Mouse (Mus musculus) embryonic stem cell, embryonic (primary cell): ENCODE results near the gene Myo5a.

Experiments
- CTCF ChIA-PET, 4 experiments: fragments of 300-600 bp in 2 of 4; fragments of 350-600 bp in 2 of 4; sonication (Branson Sonifier 250); formaldehyde crosslinking; loops; one replicate each; lab custom pipeline; 2022; ENCODE audit warnings: inconsistent platforms in 2 of 4; lab: Charles Lee
- POLR2A ChIA-PET, 4 experiments: fragments of 300-600 bp in 2 of 4; fragments of 350-600 bp in 2 of 4; sonication (Branson Sonifier 250); formaldehyde crosslinking; loops; one replicate each; lab custom pipeline; 2022; ENCODE audit warnings: antibody characterized with exemption in 4 of 4, inconsistent platforms in 1 of 4; lab: Charles Lee

Myo5a gene

GRCm38 (mm10) chr9:75070457-75071028 is at the start of gene Myo5a:
Gene Myo5a (plus strand): TSS chr9:75071015.
- CTCF ChIA-PET: interaction anchor here in 1 of 4 experiments (0.6 kb wide), 1 partner anchor 555 kb away, joined by 6 read pairs; no protein-coding TSS in a partner anchor
- POLR2A ChIA-PET: interaction anchor here in 2 of 4 experiments (0.7 to 3.9 kb wide), 5 partner anchors 10 to 33 kb away, joined by 3 to 40 read pairs (median 8); partner anchors contain the start of gene Arpp19 (in 1 of the 2)

GRCm38 (mm10) chr9:75022546-75022945 is 48.3 kb upstream of the Myo5a start:
- POLR2A ChIA-PET: interaction anchor here in 2 of 4 experiments (1.2 to 2.5 kb wide), 2 partner anchors 16 kb away, joined by 4 to 9 read pairs; partner anchors contain the start of gene Arpp19 (in 1 of the 2)
- CTCF ChIA-PET: interaction anchor here in 1 of 4 experiments (0.6 kb wide), 1 partner anchor 458 kb away, joined by 3 read pairs; no protein-coding TSS in a partner anchor

- CTCF ChIA-PET: interaction anchor here in 3 of 4 experiments (0.6 to 1.7 kb wide), 5 partner anchors 10 to 458 kb away, joined by 3 to 6 read pairs (median 3); no protein-coding TSS in a partner anchor
- POLR2A ChIA-PET: interaction anchor here in 3 of 4 experiments (0.8 to 2.5 kb wide), 5 partner anchors 15 to 169 kb away, joined by 3 to 9 read pairs (median 3); partner anchors contain the start of gene Arpp19 (in 1 of the 3)
Measured at GRCm38 (mm10) chr9:75023150-75023894, 47.5 kb upstream of the Myo5a start.

GRCm38 (mm10) chr9:75024089-75024488 is 46.7 kb upstream of the Myo5a start:
- ChIA-PET POLR2A (interaction anchor here in 3 of 4 experiments (0.6 to 2.5 kb wide), 6 partner anchors 14 to 170 kb away, joined by 3 to 9 read pairs (median 3); partner anchors contain the start of gene Arpp19 (in 1 of the 3)), CTCF (interaction anchor here in 3 of 4 experiments (0.9 to 1.7 kb wide), 7 partner anchors 9 to 259 kb away, joined by 3 to 6 read pairs (median 3); no protein-coding TSS in a partner anchor)

- ChIA-PET CTCF (interaction anchor here in 3 of 4 experiments (0.5 to 1.4 kb wide), 9 partner anchors 13 to 880 kb away, joined by 3 to 6 read pairs (median 5); no protein-coding TSS in a partner anchor), POLR2A (interaction anchor here in 1 of 4 experiments (0.8 to 1.0 kb wide), 2 partner anchors 116 to 196 kb away, joined by 3 read pairs; no protein-coding TSS in a partner anchor)
Measured at GRCm38 (mm10) chr9:75025689-75026088, 45.1 kb upstream of the Myo5a start.

- CTCF ChIA-PET: interaction anchor here in 1 of 4 experiments (1.0 kb wide), 1 partner anchor 9 kb away, joined by 3 read pairs; no protein-coding TSS in a partner anchor
- POLR2A ChIA-PET: no interaction called here
Measured at GRCm38 (mm10) chr9:75032408-75032807, 38.4 kb upstream of the Myo5a start.

- ChIA-PET CTCF (interaction anchor here (0.7 to 2.4 kb wide), 7 partner anchors 9 to 546 kb away, joined by 3 to 12 read pairs (median 4); no protein-coding TSS in a partner anchor), POLR2A (no interaction called here)
Measured at GRCm38 (mm10) chr9:75033141-75033540, 37.7 kb upstream of the Myo5a start.

GRCm38 (mm10) chr9:75034691-75035090 is 36.1 kb upstream of the Myo5a start:
- ChIA-PET CTCF (interaction anchor here in 3 of 4 experiments (0.5 to 2.4 kb wide), 4 partner anchors 15 to 375 kb away, joined by 3 to 12 read pairs (median 5); no protein-coding TSS in a partner anchor), POLR2A (no interaction called here)

DNA sequence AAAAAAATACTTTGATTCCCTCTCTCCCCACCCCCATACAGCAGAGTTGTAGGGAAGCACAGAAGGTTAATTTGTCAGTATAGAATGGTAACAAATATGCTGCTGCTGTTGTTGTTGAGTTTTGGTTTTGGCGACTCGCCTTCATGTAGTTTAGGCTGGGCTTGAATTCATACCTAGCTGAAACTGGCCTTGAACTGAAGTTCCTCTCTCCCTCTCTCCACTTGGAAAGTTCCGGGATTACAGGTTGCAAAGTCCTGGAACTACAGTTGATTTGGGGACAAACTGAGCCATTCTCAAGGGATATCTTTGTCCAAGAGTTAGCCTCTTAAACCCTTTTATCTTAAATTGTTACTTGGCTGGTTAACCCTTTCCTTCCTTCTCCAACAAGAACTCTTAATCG is 34.9 kb upstream of the Myo5a start:
- ChIA-PET CTCF (no interaction called here), POLR2A (interaction anchor here in 1 of 4 experiments (8.9 kb wide), 1 partner anchor 18 kb away, joined by 104 read pairs; no protein-coding TSS in a partner anchor)

GRCm38 (mm10) chr9:75037451-75038356 is 33.1 kb upstream of the Myo5a start, which contains the start of gene Arpp19:
Gene Arpp19 (plus strand): TSS chr9:75037614.
- POLR2A ChIA-PET: interaction anchor here (0.6 to 8.9 kb wide), 35 partner anchors 12 to 606 kb away, joined by 3 to 104 read pairs (median 3); partner anchors contain the start of genes Myo5a (in 1 of the 4), Myo5c (in 1 of the 4) and Onecut1 (in 1 of the 4)

DNA sequence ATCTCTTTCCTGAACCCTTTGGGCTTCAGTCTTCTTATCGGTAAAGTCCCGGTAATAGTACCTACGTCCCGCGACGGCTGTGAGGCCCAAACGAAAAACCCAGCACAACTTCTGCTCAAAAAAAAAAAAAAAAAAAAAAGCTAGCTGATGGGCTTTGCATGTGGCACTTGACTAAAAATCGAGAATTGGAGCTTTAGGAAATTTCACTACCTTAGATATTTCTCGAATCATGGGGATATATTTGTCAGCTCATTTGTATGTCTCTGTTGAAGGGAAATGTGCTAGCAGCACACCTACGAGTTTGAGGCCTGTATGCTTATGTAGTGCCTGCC is 32.5 kb upstream of the Myo5a start:
- ChIA-PET CTCF (interaction anchor here in 3 of 4 experiments (0.5 to 5.1 kb wide), 7 partner anchors 9 to 444 kb away, joined by 3 to 33 read pairs (median 6); no protein-coding TSS in a partner anchor), POLR2A (interaction anchor here (0.5 to 8.9 kb wide), 28 partner anchors 11 to 505 kb away, joined by 3 to 104 read pairs (median 4); partner anchors contain the start of genes Myo5a (in 1 of the 4) and Onecut1 (in 1 of the 4))

More at GRCm38 (mm10) chr9:75037451-75038356, 33.1 kb upstream of the Myo5a start, which contains the start of gene Arpp19:
- CTCF ChIA-PET: interaction anchor here (0.6 to 5.1 kb wide), 7 partner anchors 12 to 266 kb away, joined by 3 to 33 read pairs (median 4); no protein-coding TSS in a partner anchor

GRCm38 (mm10) chr9:75040566-75040965 is 30.2 kb upstream of the Myo5a start:
- ChIA-PET CTCF (interaction anchor here in 2 of 4 experiments (1.8 to 5.1 kb wide), 3 partner anchors 10 to 240 kb away, joined by 4 to 33 read pairs (median 31); no protein-coding TSS in a partner anchor), POLR2A (interaction anchor here in 2 of 4 experiments (1.0 to 8.9 kb wide), 4 partner anchors 10 to 47 kb away, joined by 3 to 104 read pairs (median 6); no protein-coding TSS in a partner anchor)

DNA sequence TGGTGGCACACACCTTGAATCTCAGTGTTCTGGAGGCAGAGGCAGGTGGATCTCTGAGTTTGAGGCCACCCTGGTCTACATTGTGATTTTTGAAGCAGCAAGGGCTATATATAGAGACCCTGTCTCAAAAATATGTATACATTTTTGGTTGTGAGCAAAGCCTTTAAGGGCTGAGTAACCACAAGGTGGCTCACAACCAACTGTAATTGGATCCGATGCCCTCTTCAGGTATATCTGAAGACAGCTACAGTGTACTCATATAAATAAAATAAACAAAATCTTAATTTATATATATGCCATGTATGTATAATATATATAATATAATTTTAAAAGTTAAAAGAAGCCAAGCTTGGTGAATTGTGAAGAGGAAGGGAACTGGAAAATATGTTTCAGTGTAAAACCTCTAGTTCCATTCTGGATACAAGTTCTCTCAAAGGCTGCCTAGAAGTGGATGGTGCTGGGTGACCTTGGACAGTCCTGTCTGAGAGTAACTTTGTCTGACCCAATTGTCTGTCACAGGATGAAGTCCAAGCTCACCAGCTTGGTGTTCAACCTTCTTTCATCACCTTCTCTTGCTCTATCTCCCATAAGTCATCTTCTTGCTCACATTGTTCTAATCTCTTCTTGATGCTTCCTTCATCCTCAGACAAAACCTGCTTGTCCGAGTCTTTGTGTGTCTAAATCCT is 28.8 kb upstream of the Myo5a start:
- POLR2A ChIA-PET: interaction anchor here in 3 of 4 experiments (0.7 to 8.9 kb wide), 4 partner anchors 8 to 120 kb away, joined by 3 to 104 read pairs (median 6); no protein-coding TSS in a partner anchor
- CTCF ChIA-PET: interaction anchor here in 1 of 4 experiments (4.5 kb wide), 1 partner anchor 8 kb away, joined by 31 read pairs; no protein-coding TSS in a partner anchor

DNA sequence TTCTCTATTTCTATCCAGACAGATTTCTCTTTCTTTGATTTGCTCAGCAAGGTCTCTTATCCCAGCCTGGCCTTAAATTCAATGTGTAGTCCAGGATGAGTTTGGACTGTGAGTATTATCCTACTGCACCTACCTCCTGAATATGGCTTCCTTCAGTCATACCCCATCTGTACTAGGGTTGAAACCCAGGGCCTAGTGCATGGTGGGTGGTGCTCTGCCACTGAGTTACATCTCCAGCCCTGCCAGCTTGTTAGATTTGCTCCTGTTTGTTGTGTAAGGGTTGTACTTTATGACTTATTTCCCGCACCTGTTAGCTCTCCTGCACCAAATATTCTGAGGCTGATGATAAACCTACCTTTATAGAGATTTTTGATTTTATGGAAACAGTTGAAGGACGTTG is 27.6 kb upstream of the Myo5a start:
- CTCF ChIA-PET: interaction anchor here in 1 of 4 experiments (0.6 kb wide), 1 partner anchor 221 kb away, joined by 3 read pairs; no protein-coding TSS in a partner anchor
- POLR2A ChIA-PET: interaction anchor here in 1 of 4 experiments (1.1 to 8.9 kb wide), 3 partner anchors 11 to 41 kb away, joined by 4 to 104 read pairs (median 4); no protein-coding TSS in a partner anchor

DNA sequence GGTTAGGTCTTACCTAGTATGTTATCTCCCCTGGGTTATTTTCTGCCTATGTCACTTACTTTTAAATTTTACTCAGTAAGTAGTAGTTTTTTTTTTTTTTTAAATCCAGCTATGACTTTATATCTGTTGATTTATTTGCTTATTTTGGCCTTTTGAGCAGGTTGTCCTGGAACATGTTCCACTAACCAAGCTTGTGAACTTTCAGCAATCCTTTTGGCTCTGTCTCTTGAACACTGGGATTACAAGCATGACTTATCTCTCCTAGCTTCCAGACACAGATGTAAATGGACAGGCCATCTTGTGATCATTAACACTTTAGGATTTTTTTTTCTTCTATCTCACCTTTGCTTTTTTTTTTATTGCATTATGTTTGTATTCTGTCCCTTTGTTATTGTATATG is 23.7 kb upstream of the Myo5a start:
- CTCF ChIA-PET: no interaction called here

More for the DNA sequence above, 23.7 kb upstream of the Myo5a start:
- POLR2A ChIA-PET: interaction anchor here in 3 of 4 experiments (0.6 to 1.5 kb wide), 7 partner anchors 9 to 855 kb away, joined by 3 to 9 read pairs (median 3); no protein-coding TSS in a partner anchor
